In the genomic region with DNA sequence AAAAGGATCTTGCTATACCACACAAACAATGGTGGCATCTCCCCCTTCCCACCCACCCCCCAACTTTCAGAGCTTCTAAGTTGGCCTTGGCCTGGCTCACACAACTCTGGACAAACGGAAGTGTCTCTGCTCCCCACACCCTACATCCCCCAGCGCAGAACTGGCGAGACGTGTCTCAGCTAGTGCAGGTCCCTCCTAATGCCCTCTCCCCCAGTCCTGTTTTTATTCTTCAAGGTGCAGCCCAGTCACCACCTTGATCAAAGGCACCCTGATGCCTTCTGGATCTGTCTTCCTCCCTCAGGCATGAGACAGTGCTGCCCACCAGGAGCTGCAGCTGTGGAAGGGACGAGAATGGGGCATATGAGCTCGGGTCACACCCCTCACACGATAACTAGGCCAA, we compare ENCODE assay signal across 25 mouse cellular contexts. TPM values are rescaled to one million over a fixed set of nuclear protein-coding genes. Genes with fewer than 3 reads are reported as not detected.
DNase-seq lines count a peak whose midpoint lies in the region; ATAC-seq and TF ChIP-seq lines count a peak whose summit lies in the region.
"Had no signal": no experiment of that assay in that cellular context is flagged by ENCODE, and none has a peak within 500 bp of the region (broad histone marks: within the 10 kb centered on the region; RNA-seq: fewer than 3 reads in every experiment).

No protein-coding gene starts in this region.

- WGBS in kidney, adult 2 months = 64% methylated on average over 7 of the region's 7 CpGs
- WGBS in kidney, embryonic 16.5 days = 65% methylated on average over 7 of the region's 7 CpGs

- 0 out of 2 replicates have a peak overlapping the region, but pooled peaks have one; percentile 4 for H3K4me2 ChIP-seq in kidney, embryonic 16.5 days (replicated peaks; ENCODE audit: low read depth, low read length)
- H3K4me2 ChIP-seq: heart, embryonic 13.5 days; hindbrain, embryonic 14.5 days had no signal

- H3K9me3 ChIP-seq in kidney, embryonic 16.5 days (ENCODE audit: low read length) = no peaks in the 10 kb centered on the region
- H3K9me3 ChIP-seq: G1E; heart, embryonic 10.5 days; heart, embryonic 13.5 days had no signal

- no peak overlapping the region for H3K4me3 ChIP-seq in kidney, adult 2 months (ENCODE audit: insufficient read depth, low read depth, low read length)
- no peak overlapping the region for H3K4me3 ChIP-seq in kidney, embryonic 16.5 days (ENCODE audit: low read length)
- H3K4me3 ChIP-seq: heart, adult 2 months; heart, embryonic 10.5 days; heart, embryonic 13.5 days had no signal

- H3K9ac ChIP-seq in kidney, embryonic 16.5 days (replicated peaks; ENCODE audit: low read length) = no peak overlapping the region
- H3K9ac ChIP-seq: forebrain, postnatal 0 days; heart, embryonic 13.5 days; hindbrain, embryonic 14.5 days had no signal

- no peak for DNase-seq in kidney, adult 2 months
- no peak for DNase-seq in kidney, adult 18-20 months
- no peak for DNase-seq in kidney, postnatal 25 days
- DNase-seq in urinary bladder, postnatal 14 days (ENCODE audit: low spot score) = peak; percentile 48
- DNase-seq in urinary bladder, postnatal 10 days (ENCODE audit: low spot score) = no peak
- DNase-seq: adrenal gland, postnatal 10 days; adrenal gland, postnatal 36 days; B cell, adult 2 months; cerebellum, adult 18-20 months; cerebellum, adult 9-10 months; cerebellum, postnatal 14 days; forebrain, postnatal 0 days; gastrocnemius, postnatal 36 days; heart, adult 2 months; heart, postnatal 14 days; heart, postnatal 4 days had no signal

- ATAC-seq in kidney, embryonic 16.5 days (ENCODE audit: low FRiP score, low TSS enrichment) = no peak
- ATAC-seq: forebrain, embryonic 14.5 days; forebrain, postnatal 0 days; hindbrain, postnatal 0 days; Patski had no signal

- peak overlapping the region; percentile 75 for H3K27ac ChIP-seq in kidney, adult 2 months (ENCODE audit: insufficient read depth, low read depth, low read length)
- peak overlapping the region; percentile 31 for H3K27ac ChIP-seq in kidney, embryonic 16.5 days (ENCODE audit: low read length)
- H3K27ac ChIP-seq: heart, adult 2 months; heart, embryonic 10.5 days; heart, embryonic 13.5 days; hindbrain, embryonic 14.5 days; hindbrain, postnatal 0 days had no signal

- H3K27me3 ChIP-seq in kidney, adult 2 months (replicated peaks; ENCODE audit: control insufficient read depth, insufficient read depth, low read length) = no peaks in the 10 kb centered on the region
- H3K27me3 ChIP-seq in kidney, embryonic 16.5 days (ENCODE audit: insufficient read depth, low read length) = peaks cover 16% of the 10 kb centered on the region; the same call in 1 of the 2 replicates
- H3K27me3 ChIP-seq: CH12.LX, Patski had no signal

- H3K36me3 ChIP-seq in kidney, adult 2 months (ENCODE audit: control insufficient read depth, insufficient read depth, low read length) = no peaks in the 10 kb centered on the region
- H3K36me3 ChIP-seq in kidney, embryonic 16.5 days (ENCODE audit: insufficient read depth, low read length) = no peaks in the 10 kb centered on the region
- H3K36me3 ChIP-seq: G1E; heart, embryonic 10.5 days; heart, embryonic 13.5 days had no signal

- H3K4me1 ChIP-seq in kidney, adult 2 months (ENCODE audit: control insufficient read depth, insufficient read depth, low read length) = peaks cover 29% of the 10 kb centered on the region
- peaks cover 27% of the 10 kb centered on the region for H3K4me1 ChIP-seq in kidney, embryonic 16.5 days (ENCODE audit: insufficient read depth, low read length)

- no peak for TF ChIP-seq CTCF in kidney, adult 2 months (conservative IDR thresholded peaks at IDR 0.05; ENCODE audit: insufficient read depth, insufficient read length, low read depth, low read length)

- no peak for TF ChIP-seq POLR2A in kidney, adult 2 months (IDR thresholded peaks at IDR 0.05; ENCODE audit: low read depth, low read length)

RNA-seq across cellular contexts. Expression of gene Trpv4, which starts 1.9 kb away (rescaled TPM):
- 127 and 164 TPM in 2 replicates for polyA plus RNA-seq in kidney, adult 2 months (2012; rRNA removed)
- polyA plus RNA-seq in kidney, embryonic 16.5 days (2015; fragmentation: Nextera tagmentation; extraction: Ambion mirVana) = 33.4 and 33.6 TPM in 2 replicates

RNA-seq across cellular contexts. Expression of gene Gltp, which starts 34.5 kb away (rescaled TPM):
- polyA plus RNA-seq in kidney, adult 2 months (2012; rRNA removed) = 89.1 and 95.7 TPM in 2 replicates
- 86.0 and 89.6 TPM in 2 replicates for polyA plus RNA-seq in kidney, embryonic 16.5 days (2015; fragmentation: Nextera tagmentation; extraction: Ambion mirVana)

RNA-seq across cellular contexts. Expression of gene Tchp, which starts 51.3 kb away (rescaled TPM):
- polyA plus RNA-seq in kidney, adult 2 months (2012; rRNA removed) = 11.4 and 12.1 TPM in 2 replicates
- 15.5 and 16.1 TPM in 2 replicates for polyA plus RNA-seq in kidney, embryonic 16.5 days (2015; fragmentation: Nextera tagmentation; extraction: Ambion mirVana)
